Mouse (Mus musculus) megakaryocyte-erythroid progenitor cell, adult 5-6 weeks (primary cell): ENCODE measurements around the gene Herc4. TPM values are rescaled to one million over a fixed set of nuclear protein-coding genes. Genes with fewer than 3 reads are reported as not detected.
A peak's percentile ranks its signal among the peaks of the same experiment; 100 is the strongest.

ENCODE experiments used
- ATAC-seq: replicated peaks from 2 replicates; pipeline ENCODE4 v1.8.0; 2016; ENCODE audit warnings: mild to moderate bottlenecking, inconsistent platforms; ENCODE audit not compliant: severe bottlenecking, poor library complexity, low FRiP score, low TSS enrichment
- total RNA-seq, 2 experiments: library from RNA; stranded (forward) in 1 of 2; stranded (reverse) in 1 of 2; fragments of 200-1000, 215-1000 nt in 1 of 2; fragments of >200 nt in 1 of 2; fragmentation: Nextera tagmentation in 1 of 2; gene quantifications; 2 replicates each; pipeline ENCODE4 v1.2.3; 2014 to 2017

The Herc4 gene
- 78.6 and 81.4 TPM in 2 replicates for total RNA-seq (2014; fragmentation: Nextera tagmentation)
- total RNA-seq (2017): 62.7 and 77.5 TPM in 2 replicates

GRCm38 (mm10) chr10:63243493-63244054 lies at the start of gene Herc4:
Gene Herc4, plus strand, starts transcription at chr10:63243810.
- peak; percentile 99 for ATAC-seq

GRCm38 (mm10) chr10:63199008-63199407 lies 44.6 kb upstream of the Herc4 start:
- peak; percentile 81 for ATAC-seq

GRCm38 (mm10) chr10:63201534-63201933 lies 42.1 kb upstream of the Herc4 start:
- ATAC-seq: no peak

GRCm38 (mm10) chr10:63203002-63203401 lies 40.6 kb upstream of the Herc4 start:
- ATAC-seq: no peak

GRCm38 (mm10) chr10:63203728-63204127 lies 39.9 kb upstream of the Herc4 start, which contains the start of gene Mypn:
Gene Mypn, minus strand, starts transcription at chr10:63203952.
- ATAC-seq: no peak

GRCm38 (mm10) chr10:63208871-63209270 lies 34.7 kb upstream of the Herc4 start:
- ATAC-seq: no peak

GRCm38 (mm10) chr10:63221081-63221783 lies 22.4 kb upstream of the Herc4 start:
- ATAC-seq: no peak

GRCm38 (mm10) chr10:63224341-63224740 lies 19.3 kb upstream of the Herc4 start:
- no peak for ATAC-seq

- ATAC-seq: no peak
These were observed 13.3 kb upstream of the Herc4 start for GRCm38 (mm10) chr10:63230266-63230665.

- no peak for ATAC-seq
These were observed 12.8 kb upstream of the Herc4 start for GRCm38 (mm10) chr10:63230854-63231253.

- ATAC-seq: 0 out of 2 replicates have a peak, but pooled peaks have one; percentile 44
These were observed 12.0 kb upstream of the Herc4 start for GRCm38 (mm10) chr10:63231630-63232029.

GRCm38 (mm10) chr10:63234133-63234532 lies 9.5 kb upstream of the Herc4 start:
- ATAC-seq: no peak

GRCm38 (mm10) chr10:63235889-63236288 lies 7.7 kb upstream of the Herc4 start:
- no peak for ATAC-seq

- ATAC-seq: no peak
These were observed 6.9 kb upstream of the Herc4 start for GRCm38 (mm10) chr10:63236663-63237062.

- ATAC-seq: no peak
These were observed 6.4 kb upstream of the Herc4 start for GRCm38 (mm10) chr10:63237206-63237605.

GRCm38 (mm10) chr10:63238090-63238489 lies 5.5 kb upstream of the Herc4 start:
- ATAC-seq: no peak

- ATAC-seq: no peak
These were observed 3.8 kb upstream of the Herc4 start for GRCm38 (mm10) chr10:63239848-63240247.

GRCm38 (mm10) chr10:63240868-63241271 lies 2.7 kb upstream of the Herc4 start:
- ATAC-seq: no peak

GRCm38 (mm10) chr10:63242798-63243435 lies 693 bp upstream of the Herc4 start:
- no peak for ATAC-seq

GRCm38 (mm10) chr10:63244055-63244671 lies 553 bp downstream of the Herc4 start:
- ATAC-seq: peak; percentile 51
